Mouse (Mus musculus) thymus, postnatal 4 days (tissue): ENCODE results near the gene Med29.
"Not testable (repeated sequence)": the region's sequence is repeated elsewhere in the genome, so short reads cannot be mapped to it uniquely, and the experiment has no call there.

Source experiments
- DNase-seq: peaks from one replicate; pipeline ENCODE4 v3.0.0; 2021

Med29 gene

DNA sequence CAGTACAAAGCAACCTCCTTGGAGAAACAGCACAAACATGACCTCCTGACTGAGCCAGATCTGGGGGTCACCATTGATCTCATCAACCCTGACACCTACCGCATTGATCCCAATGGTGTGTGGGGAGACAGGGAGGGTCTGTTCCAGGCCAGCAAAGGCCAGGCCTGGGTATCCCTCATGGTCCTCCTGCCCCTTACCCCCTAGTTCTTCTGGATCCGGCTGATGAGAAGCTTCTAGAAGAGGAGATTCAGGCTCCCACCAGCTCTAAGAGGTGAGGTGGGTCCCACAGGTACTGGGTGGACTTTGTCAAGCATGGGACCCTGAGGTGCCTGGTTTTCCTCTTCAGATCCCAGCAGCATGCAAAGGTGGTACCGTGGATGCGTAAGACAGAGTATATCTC, 2.9 kb upstream of the Med29 start:
- DNase-seq, result no peak

DNA sequence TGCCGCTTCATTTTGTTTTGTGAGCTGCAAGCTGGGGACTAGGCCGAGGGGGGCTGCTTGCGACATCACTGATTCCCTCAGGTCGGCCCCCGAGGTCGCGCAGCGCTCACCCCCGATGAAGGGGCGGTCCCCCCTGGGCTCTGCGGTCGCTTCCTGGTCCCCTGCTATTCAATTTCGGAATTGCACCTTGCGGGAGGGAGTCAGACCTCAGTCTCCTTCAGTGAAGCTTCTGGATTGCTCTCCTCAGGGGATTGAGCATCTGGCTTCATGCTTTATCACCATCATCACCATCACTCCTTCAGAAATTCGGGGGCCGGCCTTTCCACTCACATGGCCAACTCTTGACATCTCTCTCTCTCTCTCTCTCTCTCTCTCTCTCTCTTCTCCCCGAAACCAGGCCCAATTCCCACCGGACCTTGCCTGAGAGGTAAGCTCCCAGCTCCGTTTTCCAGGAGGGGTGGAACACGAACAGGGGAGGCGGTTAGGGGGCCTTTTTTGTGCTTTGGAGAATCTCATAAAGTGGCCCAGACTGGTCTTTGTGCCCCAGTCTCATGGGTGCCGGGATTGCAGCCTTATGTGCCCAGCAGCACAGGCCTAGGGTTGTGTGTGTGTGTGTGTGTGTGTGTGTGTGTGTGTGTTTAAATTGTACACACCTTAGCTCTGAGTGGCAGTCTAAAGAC, 904 bp upstream of the Med29 start:
- DNase-seq, result peak; percentile 58

- DNase-seq, result no peak
Measured at GRCm38 (mm10) chr7:28390331-28390730, 2.2 kb downstream of the Med29 start.

DNA sequence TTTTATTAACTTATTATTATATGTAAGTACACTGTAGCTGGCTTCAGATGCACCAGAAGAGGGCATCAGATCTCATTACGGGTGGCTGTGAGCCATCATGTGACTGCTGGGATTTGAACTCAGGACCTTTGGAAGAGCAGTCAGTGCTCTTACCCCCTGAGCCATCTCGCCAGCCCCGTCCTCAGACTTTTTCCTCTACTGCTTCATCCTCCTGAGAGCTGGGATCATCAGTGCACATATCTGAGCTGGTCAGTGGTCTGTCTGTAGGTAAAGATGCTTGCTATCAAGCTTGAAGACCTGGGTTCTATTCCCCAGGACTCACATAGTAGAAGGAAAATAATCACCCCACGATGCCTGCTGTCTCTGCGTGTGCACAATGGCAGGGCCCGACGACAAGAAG, 5.1 kb downstream of the Med29 start:
- DNase-seq, result not testable (repeated sequence)

GRCm38 (mm10) chr7:28386877-28387276, 5.6 kb downstream of the Med29 start:
- DNase-seq, result not testable (repeated sequence)

GRCm38 (mm10) chr7:28386462-28386861, 6.0 kb downstream of the Med29 start:
- DNase-seq, result peak; percentile 97

DNA sequence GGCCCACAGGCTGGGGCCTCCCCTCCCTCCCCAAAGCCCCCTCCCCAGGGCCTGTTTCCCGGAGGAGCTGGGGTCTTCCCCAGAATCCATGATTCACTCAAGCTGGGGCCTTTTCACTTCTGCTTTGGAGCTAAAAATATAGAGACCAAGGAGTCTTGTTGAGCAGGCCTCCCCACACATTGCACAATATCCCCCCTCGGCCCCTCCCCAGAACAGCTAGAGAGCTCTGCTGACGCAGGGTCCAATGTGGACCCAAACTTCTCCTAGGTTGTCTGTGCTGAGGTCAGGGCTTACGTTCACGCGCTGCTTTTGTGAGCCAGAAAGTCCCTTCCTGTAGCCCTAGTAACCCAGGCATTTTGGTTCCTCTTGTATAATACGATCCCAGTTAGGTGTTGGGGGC, 6.5 kb downstream of the Med29 start:
- peak; percentile 41 for DNase-seq

GRCm38 (mm10) chr7:28385196-28385595, 7.3 kb downstream of the Med29 start:
- DNase-seq, result peak; percentile 57

GRCm38 (mm10) chr7:28384162-28384561, 8.3 kb downstream of the Med29 start:
- DNase-seq, result peak; percentile 76

- no peak for DNase-seq
Measured at GRCm38 (mm10) chr7:28383606-28384005, 8.9 kb downstream of the Med29 start.

- peak; percentile 79 for DNase-seq
Measured at GRCm38 (mm10) chr7:28382981-28383396, 9.5 kb downstream of the Med29 start.

- DNase-seq, result no peak
Measured at GRCm38 (mm10) chr7:28382347-28382951, 10.1 kb downstream of the Med29 start.

DNA sequence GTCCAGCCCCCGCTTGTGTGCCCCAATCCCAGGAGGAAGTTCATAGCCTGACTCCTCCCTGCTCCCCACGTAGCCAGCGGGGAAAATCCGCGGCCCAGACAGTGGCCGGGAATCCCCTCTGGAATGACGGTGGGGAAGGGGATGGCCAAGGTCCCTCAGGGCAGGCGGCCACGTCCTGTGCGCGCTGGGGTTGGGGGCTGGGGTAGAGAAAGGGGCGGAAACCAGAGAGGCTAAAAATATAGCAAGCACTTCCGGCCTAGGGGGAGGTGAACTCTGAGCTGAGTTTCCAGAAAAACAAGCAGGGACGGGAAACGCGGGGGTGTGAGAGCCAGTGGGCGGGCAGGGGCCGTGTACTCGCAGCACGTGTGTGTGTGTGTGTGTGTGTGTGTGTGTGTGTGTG, 10.6 kb downstream of the Med29 start:
- DNase-seq, result peak; percentile 91

GRCm38 (mm10) chr7:28381017-28381790, 11.3 kb downstream of the Med29 start:
- peak; percentile 86 for DNase-seq

GRCm38 (mm10) chr7:28380237-28381016, 12.1 kb downstream of the Med29 start, which contains the start of gene Zfp36:
TSS of gene Zfp36 (minus strand) at chr7:28380253.
- DNase-seq, result no peak

DNA sequence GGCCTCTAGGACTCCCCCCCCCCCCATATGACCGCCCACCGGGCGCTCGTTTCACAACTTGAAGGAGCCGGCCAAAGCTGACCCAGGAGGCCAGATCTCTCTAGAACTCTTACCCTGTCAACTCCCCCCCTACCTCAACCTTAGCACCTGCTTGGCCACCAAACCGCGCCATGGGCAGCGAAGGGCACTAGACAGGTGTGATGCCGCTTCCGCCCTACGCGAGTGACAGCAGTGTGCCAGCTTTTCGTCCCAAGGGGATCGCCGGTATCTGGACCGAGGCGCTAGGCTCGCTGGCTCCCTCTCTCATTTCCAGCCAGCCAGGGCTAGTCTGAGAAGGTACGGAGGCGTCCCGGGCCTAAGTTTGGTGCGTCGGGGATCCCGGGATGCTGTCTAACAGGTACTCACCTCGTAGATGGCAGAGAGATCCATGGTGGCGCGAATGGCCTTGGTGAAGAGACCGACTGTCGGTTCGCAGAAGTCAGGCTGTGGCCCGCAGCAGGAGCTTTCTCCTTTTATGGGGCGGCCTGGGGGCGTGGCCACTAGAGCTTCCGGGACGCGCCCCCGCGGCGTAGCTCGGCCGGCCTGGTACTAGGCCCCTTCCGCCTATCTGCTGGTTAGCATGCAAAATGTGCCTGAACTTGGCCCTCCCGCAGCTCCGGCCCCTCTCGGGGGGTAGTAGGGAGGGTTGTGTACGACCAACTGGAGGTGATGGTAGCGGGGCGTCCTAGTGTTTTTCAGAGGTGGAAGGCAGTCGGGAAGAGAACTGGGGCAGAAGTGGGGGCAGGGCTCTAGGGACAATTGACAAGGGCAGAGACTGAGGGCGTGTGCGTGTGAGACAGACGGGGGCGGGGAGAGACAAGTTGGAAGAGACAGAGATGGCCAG, 13.5 kb downstream of the Med29 start:
- peak; percentile 98 for DNase-seq

DNA sequence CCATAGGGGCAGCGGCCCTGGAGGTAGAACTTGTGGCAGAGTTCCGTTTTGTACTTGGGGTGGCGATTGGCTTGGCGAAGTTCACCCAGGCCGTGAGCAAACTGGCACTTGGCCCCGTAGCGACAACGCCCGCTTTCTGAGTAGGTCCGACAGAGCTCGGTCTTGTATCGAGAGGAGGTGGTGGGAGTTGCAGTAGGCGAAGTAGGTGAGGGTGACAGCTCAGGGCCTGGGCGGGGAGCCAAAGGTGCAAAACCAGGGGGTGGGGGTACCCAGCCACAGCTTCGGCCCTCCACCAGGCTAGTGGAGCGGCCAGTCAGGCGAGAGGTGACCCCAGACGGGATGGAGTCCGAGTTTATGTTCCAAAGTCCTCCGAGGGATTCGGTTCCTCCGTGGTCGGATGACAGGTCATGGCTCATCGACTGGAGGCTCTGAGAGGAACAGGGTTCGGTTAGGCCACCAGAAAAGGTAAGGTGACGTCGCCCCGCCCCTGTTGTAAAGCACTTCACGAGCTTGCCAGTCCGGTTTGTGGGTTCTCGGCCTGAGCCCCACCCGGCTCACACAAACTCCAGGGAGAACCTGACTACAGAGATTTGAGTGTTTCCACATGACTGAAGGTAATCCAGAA, 14.3 kb downstream of the Med29 start:
- peak; percentile 67 for DNase-seq

- DNase-seq, result peak; percentile 60
Measured at GRCm38 (mm10) chr7:28377190-28378065, 15.1 kb downstream of the Med29 start.

- peak; percentile 69 for DNase-seq
Measured at GRCm38 (mm10) chr7:28376011-28376771, 16.3 kb downstream of the Med29 start.
